Mouse (Mus musculus): ENCODE data around the gene Fig4.

The Fig4 gene

GRCm38 (mm10) chr10:41261218-41261617 is 41.8 kb downstream of the Fig4 start:
- DNase-seq (ENCODE audit: low read depth, low spot score): no peak

- DNase-seq (ENCODE audit: low read depth, low spot score): no peak
Observed at GRCm38 (mm10) chr10:41260243-41261006, 42.6 kb downstream of the Fig4 start.

- no peak for DNase-seq (ENCODE audit: low read depth, low spot score)
Observed at GRCm38 (mm10) chr10:41250749-41251065, 52.4 kb downstream of the Fig4 start.

GRCm38 (mm10) chr10:41250045-41250748 is 52.9 kb downstream of the Fig4 start:
- no peak for DNase-seq (ENCODE audit: low read depth, low spot score)

GRCm38 (mm10) chr10:41249006-41249659 is 53.9 kb downstream of the Fig4 start:
- no peak for DNase-seq (ENCODE audit: low read depth, low spot score)

GRCm38 (mm10) chr10:41247800-41248473 is 55.1 kb downstream of the Fig4 start:
- no peak for DNase-seq (ENCODE audit: low read depth, low spot score)

- no peak for DNase-seq (ENCODE audit: low read depth, low spot score)
Observed at GRCm38 (mm10) chr10:41246111-41246510, 56.9 kb downstream of the Fig4 start.

GRCm38 (mm10) chr10:41245477-41245876 is 57.6 kb downstream of the Fig4 start:
- DNase-seq (ENCODE audit: low read depth, low spot score): no peak

GRCm38 (mm10) chr10:41245028-41245427 is 58.0 kb downstream of the Fig4 start:
- no peak for DNase-seq (ENCODE audit: low read depth, low spot score)

- DNase-seq (ENCODE audit: low read depth, low spot score): no peak
Observed at GRCm38 (mm10) chr10:41243930-41244329, 59.1 kb downstream of the Fig4 start.

GRCm38 (mm10) chr10:41241558-41242242 is 61.4 kb downstream of the Fig4 start:
- DNase-seq (ENCODE audit: low read depth, low spot score): no peak

GRCm38 (mm10) chr10:41241080-41241479 is 62.0 kb downstream of the Fig4 start:
- no peak for DNase-seq (ENCODE audit: low read depth, low spot score)

GRCm38 (mm10) chr10:41236020-41236419 is 67.0 kb downstream of the Fig4 start:
- DNase-seq (ENCODE audit: low read depth, low spot score): no peak

GRCm38 (mm10) chr10:41235584-41235983 is 67.5 kb downstream of the Fig4 start:
- DNase-seq (ENCODE audit: low read depth, low spot score): no peak

- no peak for DNase-seq (ENCODE audit: low read depth, low spot score)
Observed at GRCm38 (mm10) chr10:41235159-41235558, 67.9 kb downstream of the Fig4 start.

GRCm38 (mm10) chr10:41234552-41234951 is 68.5 kb downstream of the Fig4 start:
- no peak for DNase-seq (ENCODE audit: low read depth, low spot score)

- DNase-seq (ENCODE audit: low read depth, low spot score): no peak
Observed at GRCm38 (mm10) chr10:41233140-41233539, 69.9 kb downstream of the Fig4 start.

GRCm38 (mm10) chr10:41231163-41231835 is 71.8 kb downstream of the Fig4 start:
- no peak for DNase-seq (ENCODE audit: low read depth, low spot score)

GRCm38 (mm10) chr10:41227626-41228025 is 75.4 kb downstream of the Fig4 start:
- DNase-seq (ENCODE audit: low read depth, low spot score): no peak

- no peak for DNase-seq (ENCODE audit: low read depth, low spot score)
Observed at GRCm38 (mm10) chr10:41223499-41223898, 79.6 kb downstream of the Fig4 start.

- DNase-seq (ENCODE audit: low read depth, low spot score): no peak
Observed at GRCm38 (mm10) chr10:41221204-41221603, 81.9 kb downstream of the Fig4 start.

Data from ES-CJ7 (cell line).